Mouse (Mus musculus): ENCODE measurements at regions not wholly inside any gene's neighbourhood (a gene's known extent, or its start where the extent isn't known, plus 50 kb on each side); places are given as distances from the start of the nearest gene placed in this dataset.

DNA sequence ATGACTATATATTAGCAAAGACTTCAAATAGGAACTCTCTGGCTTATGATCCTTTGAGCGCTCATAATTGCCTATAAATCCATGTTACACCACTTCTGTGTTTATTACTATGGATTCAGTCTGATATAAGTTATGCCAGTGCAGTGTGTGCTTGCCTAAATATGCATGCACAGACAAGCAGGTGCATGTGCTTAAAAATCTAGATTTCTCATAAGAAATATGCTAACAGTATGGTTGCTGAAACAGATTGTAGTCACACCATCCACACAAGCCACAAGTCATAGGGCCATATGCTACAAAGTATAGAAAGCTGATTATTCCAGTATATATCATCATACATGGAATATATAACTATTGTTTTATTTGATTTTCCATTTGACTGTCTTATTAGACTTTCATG, 266.2 kb downstream of the Hdgfl1 start:
- TF ChIP-seq CTCF (IDR thresholded peaks at IDR 0.05) (no peak), POLR2A (IDR thresholded peaks at IDR 0.05; ENCODE audit: insufficient read depth, low read depth, low read length) (no peak), EP300 (IDR thresholded peaks at IDR 0.05; ENCODE audit: insufficient read depth, low read depth, low read length) (no peak)
